Mouse (Mus musculus) gastrocnemius, adult 8-10 months (tissue): Measurements from ENCODE around the gene Mpo. TPM values are rescaled to one million over a fixed set of nuclear protein-coding genes. Genes with fewer than 3 reads are reported as not detected.

Experiments
- DNase-seq, 2 experiments: peaks; one replicate each; pipeline ENCODE4 v3.0.0; 2022; ENCODE audit warnings: low spot score in 2 of 2
- total RNA-seq, 4 experiments: library from RNA; stranded (reverse); gene quantifications; 2 replicates each; pipeline ENCODE4 v1.2.4; 2022

Mpo gene
- total RNA-seq = not detected

DNA sequence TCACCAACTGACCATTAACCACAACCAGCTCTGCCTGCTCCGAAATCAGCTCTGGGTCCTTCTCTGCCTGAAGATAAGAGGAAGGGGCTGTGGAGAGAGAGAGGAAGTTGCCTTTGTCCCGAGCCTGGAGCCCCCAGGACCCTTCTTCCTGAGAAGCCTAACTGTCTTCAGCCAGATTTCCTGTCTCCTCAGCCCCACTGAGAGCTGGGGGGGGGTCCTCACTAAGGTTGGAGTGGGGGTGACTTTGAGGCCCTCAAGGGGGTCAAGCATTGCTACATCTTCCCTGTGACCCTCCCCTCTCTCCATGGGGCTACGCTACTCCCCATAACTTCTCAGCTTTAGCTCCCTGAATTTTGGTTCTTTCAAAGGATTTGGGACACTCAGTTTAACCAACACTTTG lies at the start of gene Mpo:
Mpo (plus strand) TSS at position 122 of the 400 bp plus-strand sequence.
- DNase-seq = no peak

DNA sequence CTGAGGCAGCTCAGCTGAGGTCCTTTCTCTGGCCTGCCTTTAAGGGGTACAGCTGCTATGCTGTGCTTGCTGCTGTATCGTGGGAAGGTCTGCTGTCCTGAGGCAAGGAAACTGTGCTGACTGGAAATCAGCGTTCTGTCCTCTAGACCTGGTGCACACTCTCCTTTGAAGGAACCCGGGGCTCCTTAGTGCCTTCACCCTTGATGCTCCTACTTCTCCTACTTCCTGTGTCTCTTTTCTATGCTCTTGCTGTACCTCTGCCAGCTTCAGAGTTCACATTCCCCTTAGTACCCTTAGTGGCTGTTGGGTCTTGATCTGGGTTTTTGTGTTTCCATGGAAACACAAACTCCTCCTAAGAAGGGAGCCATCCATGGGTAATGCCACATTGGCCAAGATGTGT lies 49.7 kb upstream of the Mpo start:
- DNase-seq = no peak

DNA sequence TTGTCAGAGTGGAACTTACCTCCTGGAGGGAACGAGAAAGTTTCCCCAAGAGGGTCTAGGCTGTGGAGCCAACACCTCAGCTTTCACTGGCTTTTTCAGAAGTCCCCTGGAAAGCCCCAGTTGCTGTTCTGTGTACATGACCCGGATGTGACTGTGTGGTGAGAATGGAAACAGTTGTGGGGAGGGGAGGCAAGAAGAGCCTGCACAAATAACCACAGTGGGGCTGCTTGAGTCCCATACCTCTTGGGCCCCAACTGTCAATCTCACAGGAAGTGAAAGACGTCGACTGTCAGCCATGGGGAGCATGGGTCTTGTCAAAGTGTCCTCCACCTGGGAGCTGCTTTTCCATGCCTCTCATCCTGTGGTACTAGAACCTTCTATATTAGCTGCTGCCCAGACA lies 48.4 kb upstream of the Mpo start:
- DNase-seq = no peak

DNA sequence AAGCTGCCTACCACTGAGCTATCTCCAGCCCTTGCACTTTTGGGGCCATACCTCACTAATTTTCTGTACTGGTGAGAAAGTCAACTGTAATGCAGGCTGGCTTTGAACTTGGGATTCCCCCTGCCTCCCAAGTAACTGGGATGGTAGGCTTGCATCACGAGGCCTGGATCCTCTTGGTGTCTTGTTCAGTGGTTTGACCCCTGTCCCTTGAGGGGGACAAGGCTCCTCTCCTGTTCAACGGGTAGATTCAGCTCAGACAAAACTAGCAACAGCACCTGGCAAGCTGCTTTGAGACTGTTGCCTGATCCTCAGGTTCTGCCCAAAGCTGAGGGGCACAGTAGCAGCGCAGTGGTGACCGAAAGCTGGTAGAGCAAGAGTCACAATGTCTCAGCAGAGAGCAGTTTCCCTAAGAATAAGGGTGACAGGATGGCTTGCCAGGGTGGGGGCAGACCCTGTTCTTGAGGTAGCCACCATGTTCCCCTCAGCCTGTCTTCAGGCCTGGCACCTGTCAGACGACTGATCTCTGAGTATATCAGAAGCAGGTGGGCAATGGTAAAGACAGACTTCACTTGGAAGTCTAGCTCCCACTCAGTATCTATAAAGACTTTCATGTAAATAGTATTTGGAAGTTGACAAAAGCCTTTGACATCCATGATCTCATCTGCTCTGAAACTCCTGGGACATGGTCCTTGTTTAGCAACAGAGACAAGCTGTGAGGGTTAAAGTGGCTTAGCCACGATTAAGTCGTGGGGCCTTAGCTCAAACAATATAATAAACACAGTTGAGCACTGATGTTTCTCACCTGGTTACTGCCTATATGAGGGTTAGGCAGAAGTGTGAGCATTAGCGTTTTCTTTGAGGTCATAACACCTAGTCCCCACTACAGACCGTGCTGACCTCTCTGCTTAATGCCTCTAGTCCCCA lies 47.5 kb upstream of the Mpo start:
- DNase-seq = no peak

DNA sequence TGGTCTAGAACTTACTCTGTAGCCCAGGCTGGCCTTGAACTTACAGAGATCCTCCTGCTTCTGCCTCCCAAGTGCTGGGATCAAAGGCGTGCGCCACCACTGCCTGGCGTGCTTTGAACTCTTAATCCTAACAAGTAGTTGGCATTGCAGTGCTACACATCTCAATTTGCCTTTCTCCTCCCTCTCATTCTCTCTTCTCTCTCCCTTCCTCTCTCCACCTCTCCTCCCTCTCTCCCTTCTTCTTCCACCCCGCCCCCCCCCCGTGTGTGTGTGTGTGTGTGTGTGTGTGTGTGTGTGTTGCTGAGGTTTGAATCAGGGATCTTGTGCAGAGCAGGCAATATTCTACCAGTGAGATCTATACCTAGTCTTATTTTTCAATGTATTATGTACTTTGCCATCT lies 46.1 kb upstream of the Mpo start:
- no peak for DNase-seq

DNA sequence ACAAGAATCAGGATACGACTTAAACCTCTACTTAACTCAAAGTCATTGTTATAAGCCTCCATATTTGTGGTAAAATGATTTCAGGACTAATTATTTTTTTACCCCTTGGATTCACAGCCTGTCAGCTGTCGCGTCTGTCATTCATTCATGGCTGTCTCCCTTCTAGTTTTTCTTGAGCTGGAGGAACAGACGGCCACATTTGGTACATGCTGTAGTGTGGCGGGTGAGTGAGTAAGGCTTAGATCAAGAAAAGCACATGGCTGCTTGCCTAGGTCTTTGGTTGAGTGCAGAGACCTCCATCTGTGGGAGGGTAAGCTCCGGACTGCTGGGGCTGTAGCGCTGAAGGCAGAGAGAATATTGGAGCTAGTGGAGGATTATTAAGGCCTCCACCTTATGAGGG lies 45.7 kb upstream of the Mpo start:
- no peak for DNase-seq

DNA sequence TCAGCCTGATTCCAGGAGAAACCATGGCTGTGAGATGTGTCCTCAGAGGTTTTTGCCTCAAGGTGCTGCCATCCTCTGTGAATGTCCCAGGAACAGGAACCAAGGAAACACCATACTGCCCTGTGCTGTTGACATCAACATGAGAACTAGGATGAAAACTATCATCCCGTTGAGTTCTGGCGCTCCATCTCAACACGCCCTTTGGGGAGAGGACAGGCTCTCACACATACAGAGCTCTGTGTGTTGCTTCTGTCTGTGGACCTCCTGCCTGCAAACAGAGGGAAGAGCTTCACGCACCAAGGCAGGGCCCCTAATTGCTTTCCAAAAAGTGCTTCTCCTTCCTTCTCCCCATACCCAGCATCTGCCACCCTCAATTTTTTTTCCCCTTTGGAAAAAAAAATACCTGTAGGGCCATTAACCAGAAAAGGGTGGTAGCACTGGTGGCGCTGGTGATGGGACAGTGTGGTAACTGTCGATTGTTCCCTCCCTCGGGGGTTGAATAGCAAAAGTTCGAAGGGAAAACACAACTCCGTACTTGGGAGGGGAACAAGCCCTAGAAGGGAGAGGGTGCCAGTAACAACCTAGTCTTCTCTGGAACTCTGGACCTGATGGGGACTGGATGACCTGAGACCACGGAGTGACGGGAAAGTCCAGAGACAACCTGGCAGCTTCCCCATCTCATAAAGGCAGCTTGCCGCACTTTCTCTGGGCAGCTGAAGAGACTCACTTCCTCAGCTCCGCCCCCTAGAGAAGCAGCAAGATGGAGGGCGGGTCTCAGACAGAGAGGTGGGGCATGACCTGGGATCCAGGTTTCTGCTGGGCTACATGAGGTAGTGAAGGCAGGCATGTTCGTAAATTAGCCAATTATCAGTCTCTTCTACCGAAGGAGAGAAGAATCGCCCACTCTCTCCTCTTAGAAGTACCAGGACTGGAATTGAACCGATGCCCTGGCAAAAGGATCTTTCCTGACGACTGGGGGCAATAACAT lies 45.0 kb upstream of the Mpo start:
- DNase-seq = no peak

DNA sequence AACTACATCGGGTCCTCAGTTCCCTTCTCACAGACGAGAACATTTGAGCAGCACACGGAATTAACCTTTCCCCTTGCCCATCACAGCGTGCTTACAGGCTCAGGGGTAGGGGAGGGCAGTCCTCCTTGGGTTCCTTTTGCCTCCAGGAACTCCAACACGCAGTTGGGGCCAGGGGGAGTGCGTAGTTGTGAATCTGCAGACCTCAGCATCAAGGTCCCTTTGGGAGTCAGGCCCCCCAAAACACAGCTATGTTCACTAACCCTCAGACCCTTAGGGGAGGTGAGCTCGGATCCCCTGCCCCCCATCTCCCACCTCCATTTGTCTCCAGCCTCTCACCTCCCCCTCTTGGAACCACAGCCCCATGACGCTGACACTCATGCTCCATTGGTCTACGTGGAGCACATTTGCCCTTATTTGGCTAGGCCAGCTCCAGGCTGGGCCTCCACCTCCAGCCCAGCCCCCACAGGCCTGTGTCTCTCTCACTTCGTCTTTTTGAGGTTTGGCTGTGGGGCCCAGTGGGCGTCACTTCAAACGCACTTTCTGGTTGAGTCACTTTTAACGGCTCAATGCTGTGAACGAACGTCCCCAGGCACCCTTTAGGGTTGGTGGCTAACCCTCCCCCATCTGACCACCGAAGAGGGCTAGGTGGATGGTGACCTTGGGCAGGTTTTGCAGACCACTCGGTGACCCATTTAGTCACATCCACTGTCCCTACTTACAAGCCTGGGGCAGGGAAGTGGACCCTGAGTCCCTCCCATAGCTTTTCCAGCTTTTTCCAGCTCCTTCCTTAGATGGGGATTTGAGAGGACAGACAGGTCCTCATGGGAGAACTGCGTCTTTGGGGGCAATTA lies 44.0 kb upstream of the Mpo start:
- DNase-seq = no peak

DNA sequence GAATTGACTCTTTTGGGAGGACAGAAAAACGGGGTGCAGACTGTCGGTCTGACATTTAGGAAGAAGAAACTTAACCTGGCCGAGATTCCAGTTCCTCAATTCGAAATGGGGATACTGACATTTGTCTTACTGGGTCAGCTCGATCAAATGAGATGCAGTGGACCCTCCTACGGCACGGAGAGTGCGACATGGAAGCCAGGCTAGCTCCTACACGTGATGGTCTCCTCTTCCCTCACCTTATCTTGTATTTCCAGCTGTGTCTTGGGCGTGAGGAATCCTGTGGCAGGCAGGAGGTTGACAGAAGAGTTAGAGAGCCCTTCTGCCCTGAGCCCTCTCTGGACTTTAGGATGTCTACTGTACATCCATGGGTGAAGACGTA lies 43.3 kb upstream of the Mpo start:
- DNase-seq = no peak

DNA sequence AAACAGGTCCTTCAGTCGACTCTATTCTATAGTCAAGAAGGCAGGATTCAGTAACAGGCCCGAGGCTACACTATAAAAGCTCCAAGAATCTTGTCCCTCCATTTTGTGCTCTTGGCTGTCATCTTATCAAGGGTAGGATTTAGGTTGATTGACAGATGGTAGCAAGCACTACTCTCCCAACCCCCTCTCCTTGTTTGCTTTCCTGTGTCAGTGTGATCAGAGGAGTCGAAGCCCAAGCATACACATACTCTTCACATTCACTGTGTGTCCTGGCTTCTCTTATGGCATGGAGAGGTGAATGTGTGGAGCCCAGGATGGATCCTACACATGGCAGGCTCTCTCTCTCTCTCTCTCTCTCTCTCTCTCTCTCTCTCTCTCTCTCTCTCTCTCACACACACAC lies 42.9 kb upstream of the Mpo start:
- DNase-seq = no peak

DNA sequence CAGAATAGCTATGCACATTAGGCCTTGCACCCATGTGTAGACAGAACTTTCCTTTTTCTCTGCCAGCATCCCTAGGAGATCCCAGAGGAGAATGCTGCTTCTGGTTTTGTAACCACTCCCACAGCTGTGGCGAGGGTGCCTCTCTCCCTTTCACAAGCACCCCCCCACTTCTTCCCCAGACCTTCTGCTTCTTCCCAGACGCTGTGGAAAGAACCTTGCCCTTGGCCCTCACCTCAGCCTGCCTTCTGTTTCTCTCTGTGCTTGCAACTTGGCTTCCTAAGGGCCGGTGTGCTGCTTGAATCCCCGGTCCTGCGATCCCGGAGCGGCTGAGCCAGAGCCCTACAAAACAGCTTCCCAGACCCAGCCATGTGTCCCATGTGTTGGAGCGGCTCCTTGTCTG lies 42.4 kb upstream of the Mpo start:
- DNase-seq = no peak

DNA sequence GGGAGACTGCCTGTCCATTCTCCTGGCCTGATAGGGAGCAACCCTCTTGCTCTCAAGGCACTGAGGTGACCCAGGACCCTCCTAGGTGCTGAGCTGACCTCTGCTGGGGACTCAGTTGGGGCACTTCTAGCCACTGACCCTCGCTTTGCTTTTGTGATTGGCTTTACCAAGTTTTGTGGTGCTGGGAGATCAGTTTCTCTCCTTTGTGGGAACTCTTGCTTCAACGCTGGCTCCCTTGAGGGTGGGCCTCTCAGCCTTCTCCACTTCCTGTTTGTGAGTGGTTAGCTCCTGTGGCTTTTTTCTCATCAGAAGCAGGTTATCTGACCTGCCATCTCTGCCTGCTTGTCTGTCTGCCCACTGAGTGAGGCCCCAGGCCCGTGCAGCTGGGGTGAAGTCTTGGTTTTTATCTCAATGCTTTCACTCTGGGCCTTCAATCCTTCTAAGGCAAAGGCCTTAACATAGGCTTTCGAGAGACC lies 41.9 kb upstream of the Mpo start:
- DNase-seq = no peak

DNA sequence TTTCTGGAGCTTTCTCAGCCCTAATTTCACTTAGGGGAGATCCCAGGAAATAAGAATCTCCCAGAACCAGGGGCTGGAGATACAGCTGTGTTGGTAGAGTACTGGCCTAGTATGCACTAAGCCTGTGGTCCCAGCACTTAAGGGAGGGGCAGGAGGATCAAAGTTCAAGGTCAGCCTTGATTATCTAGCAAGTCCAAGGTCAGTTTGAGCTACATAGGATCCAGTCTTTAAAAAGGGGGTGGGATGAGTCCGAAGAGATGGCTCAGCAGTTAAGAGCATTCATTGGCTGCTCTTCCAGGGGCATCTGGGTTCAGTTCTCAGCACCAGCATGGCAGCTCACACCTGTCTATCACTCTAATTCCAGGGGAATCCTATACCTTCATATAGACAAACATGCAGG lies 41.1 kb upstream of the Mpo start:
- DNase-seq = no peak

DNA sequence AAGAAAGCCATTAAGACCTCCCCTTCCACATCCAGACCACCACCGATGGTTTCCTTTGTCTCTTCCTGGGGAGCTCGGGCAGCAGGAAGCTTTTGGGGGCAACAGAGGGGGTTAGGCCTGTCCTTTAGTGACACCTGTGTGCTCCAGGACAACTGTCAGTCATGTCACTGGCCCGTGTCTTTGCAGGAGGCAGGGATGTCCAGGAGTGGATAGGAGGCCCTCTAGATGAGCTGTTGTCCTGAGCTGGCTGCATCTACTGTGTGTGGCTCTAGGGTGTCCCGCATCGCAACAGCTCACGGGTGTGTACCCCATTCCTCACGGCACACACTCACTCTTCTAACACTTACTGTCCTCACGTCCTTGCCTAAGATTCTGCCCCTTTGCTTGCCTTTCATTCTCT lies 40.1 kb upstream of the Mpo start:
- DNase-seq = no peak

DNA sequence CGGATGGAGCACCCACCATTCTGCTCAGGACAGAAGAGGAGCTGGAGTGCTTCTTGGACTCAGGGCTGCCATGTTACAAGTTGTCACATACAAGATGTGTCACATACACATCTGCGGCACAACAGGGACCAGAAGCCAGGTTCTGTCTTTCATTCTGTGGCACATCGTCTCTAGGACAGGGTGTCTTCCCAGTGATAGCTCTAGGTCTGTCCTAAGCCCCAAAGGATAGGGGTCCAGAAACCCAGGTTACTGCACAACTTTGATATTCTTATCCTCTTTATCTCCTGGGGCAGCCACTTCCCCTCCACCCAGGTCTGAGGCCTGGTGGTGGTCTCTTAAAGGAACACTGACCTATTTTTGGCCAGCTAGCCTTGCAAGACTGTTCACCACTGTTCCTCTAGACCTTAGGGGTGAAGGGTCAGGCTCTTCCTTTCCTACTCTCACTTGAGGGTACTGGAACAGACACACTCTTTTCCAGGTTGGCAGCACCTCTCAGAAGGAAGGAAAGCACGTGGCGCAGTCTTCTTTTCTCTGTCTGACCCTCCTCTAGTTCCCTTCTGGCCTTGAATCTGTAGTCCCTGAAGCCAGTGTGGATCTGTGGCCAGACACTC lies 39.4 kb upstream of the Mpo start:
- DNase-seq = no peak

DNA sequence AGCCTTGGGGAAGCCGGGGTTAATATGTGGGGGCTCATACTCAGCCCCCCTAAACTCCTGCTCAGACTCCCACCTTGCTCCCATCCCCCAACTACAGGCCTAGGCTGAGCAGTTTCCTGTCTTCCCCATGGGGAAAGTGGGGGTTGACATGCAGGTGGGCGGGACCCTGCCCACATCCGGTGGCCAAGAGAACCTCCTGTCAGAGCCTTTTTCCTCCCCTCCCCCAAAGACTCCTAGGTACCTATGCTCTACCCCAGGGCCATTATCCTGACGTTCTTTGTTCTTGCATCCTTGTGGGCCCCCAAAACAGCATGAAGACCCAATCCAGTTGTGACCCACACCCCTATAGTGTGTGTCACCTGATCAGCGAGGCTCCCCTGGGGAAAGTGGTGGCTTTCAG lies 38.8 kb upstream of the Mpo start:
- no peak for DNase-seq

DNA sequence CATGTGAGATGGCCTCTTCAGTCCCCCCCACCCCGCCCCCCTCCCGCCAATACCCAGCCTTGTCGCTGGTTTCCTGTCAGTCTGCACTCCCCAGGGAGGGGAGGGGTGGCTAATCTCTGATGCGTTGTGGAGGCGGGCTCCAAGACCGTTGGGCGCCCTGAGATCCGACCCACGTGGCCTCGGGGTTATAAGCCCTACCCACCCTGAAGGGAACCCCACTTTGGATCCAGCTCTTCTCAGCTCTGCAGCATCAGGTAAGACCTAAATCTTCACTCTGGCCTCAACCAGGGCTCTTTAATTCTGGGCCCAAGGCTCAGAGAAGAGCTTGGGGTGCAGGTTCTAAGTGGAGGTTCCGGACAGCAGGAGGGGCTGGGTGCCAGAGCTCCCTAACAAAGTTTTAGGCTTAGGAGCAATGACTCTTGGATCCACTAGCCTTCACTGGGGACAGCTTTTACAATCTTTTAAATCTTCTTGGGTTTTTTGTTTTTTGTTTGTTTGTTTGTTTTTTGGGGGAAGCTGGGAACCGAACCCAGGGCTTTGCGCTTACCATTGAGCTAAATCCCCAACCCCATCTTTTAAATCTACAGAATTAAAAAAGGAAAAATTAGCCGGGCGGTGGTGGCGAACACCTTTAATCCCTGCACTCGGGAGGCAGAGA lies 37.9 kb upstream of the Mpo start:
- peak in 1 of 2 experiments; percentile 17 for DNase-seq

DNA sequence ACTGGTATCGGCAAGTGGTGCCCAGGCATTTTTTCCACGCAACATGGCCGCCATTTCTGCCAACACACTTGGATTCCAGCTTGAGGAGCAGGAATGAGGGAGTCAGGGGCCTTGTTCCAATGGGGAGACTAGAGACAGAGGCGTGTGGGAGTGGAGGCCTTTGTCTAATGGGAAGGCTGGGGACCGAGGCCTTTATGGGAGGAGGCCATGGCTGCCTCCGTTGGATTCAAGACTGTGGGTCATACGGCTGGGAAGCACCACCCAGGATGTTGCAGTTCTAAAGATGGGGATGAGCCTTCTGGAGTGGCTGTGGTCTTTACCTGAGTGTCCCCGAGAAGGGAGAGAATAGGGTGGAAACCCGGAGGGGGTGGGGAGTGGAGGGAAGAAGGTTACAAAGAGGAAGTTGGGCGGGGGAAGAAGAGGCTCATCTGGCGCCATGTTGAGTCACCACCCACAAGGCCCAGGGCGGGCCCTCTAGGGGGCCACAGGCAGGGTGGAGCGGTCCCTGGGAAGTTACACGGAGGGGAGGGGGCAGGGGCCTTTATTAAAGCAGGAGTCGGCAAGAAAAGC lies 37.0 kb upstream of the Mpo start:
- no peak for DNase-seq

DNA sequence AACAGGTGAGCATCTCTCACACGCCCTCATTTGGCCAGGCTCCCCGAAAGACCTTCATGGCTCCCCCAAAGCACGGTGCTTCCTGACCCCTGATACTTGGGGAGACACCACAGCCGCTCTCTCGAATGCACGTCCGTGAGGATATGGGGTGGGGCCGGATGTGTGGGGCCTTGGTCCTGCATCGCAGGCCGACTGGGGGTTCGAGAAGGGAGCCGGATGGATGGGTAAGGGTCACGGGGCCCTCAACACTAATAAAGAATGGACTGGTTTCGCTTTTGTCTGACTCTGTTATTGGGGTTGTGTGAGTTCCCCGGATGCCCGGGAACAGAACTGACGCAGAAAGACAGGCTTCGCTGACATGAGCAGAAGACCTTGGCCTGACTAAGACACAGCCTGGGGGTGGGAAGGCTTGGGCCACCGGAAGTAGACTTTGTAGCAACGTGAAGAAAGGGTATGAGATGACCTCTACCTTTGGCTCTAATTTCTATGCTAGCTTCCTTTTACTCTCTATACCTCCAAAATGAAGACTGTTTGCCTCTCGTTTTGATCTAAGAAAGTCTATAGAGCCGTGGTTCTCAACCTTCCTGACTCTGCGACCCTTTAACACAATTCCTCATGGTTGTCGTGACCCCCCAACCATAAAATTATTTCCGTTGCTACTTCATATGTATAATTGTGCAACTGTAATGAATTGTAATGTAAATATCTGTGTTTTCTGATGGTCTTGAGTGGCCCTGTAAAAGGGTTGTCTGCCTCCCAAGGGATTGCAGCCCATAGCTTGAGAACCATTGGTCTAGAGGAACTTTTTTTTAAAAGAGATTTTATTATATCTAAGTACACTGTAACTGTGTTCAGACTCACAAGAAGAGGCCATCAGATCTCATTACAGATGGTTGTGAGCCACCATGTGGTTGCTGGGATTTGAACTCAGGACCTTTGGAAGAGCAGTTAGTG lies 36.1 kb upstream of the Mpo start:
- DNase-seq = no peak
